Mouse (Mus musculus): ENCODE data around the gene Lgals2.

Gene Lgals2

DNA sequence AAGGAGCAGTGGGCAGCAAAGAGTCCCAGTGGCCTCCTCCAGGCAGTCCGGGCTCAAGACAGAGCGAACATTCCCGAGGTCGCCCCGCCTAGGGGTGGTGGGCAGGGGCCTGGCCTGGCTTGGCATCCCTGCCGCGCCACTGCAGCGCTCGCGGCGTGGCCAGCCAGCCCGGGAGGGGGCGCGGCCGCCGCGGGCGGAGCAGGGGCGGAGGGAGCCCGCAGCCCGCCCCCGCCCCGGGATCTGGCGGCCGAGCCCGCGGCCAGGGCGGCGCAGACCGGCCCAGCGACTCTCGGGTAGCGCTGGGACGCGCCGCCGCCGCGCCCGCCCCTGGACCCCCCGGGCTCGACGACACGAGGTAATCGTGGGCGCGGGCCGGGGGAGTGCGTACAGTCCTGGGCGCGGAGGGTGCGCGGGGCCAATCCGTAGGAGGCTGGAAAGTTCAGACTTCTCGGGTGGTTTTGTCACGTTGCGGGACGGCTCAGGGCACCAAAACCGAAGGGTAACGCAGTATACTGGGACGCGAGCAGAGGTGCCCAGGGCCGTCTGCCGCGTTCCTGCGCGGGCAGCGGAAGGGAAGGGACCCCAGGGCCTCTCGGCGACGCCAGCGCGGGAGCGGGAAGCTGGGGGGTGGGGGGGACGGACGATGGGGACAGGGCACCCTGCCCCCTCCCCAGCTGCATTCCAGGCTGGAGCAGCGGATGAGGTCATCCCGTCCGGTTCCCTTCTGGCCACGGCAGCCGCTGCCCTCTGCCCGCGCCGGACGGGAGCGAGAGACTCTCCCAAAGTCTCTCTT is 12.8 kb downstream of the Lgals2 start, which contains the start of gene Cdc42ep1:
Gene Cdc42ep1, plus strand, starts transcription at position 254 of the 793 bp plus-strand sequence.
- no peak for DNase-seq

DNA sequence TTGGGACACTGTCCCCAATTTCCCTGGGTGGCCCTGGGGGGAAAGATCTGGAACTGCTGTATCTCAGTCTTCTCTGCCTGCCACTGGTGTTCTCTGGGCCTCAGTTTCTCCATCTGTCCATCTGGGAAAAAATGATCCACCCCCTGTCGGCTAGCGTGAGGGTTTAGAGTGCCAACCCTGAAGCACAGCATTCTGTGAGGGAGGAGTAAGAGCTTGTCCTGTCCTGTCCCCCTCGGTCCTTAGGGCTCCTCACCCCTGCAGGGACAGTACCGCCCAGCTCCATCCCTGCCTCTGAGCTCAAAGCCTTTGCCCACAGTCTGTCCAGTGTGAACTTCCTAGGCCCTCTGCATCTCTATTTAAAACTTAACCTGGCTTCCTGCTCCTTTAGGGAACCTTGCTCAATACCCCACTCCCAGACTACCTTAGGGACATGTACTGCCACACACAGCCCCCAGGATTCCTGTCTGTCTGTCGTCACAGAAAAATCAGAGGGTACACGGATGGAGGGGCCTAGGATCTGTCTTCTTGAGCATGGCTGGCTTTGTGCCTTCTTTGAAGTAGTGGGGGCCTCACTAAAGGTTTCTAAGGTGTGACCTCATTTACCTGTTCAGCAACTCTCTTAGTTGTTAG is 14.1 kb downstream of the Lgals2 start:
- DNase-seq: no peak

DNA sequence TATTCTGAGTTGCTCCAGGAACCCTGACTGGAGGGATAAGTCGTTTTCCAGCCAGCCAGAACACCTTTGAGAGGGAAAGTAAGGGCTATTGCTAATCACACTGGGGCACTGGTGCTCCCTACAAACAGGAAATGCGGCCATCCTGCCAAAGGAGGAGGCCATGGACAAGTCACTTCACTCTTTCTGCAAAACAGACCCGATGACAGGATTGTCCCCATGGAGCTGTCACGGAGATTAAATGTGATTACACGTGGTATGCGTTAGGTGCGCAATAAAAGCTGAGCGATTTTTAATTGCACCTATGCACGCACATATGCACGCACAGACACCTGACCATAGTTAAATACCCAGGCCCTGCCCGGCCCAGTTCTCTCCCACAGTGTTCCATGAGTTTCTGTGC is 14.6 kb downstream of the Lgals2 start:
- no peak for DNase-seq

DNA sequence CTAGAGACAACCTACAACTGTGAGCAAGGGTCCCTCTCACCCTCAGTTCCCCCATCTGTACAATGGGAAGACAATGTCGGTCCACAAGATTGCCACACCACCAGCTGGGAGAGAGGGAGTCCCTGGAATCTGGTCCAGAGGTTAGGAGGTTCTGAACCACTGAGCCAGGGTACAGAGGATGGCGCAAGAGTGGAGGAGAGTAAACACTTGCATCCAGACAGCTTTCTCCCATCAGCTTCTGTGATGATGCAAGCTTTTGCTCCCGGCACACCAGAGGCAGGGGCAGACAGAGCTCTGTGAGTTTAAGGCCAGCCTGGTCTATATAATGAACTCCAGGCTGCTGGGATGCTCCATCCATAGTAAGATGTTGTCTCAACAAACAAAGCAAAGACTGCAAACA is 15.1 kb downstream of the Lgals2 start:
- no peak for DNase-seq

DNA sequence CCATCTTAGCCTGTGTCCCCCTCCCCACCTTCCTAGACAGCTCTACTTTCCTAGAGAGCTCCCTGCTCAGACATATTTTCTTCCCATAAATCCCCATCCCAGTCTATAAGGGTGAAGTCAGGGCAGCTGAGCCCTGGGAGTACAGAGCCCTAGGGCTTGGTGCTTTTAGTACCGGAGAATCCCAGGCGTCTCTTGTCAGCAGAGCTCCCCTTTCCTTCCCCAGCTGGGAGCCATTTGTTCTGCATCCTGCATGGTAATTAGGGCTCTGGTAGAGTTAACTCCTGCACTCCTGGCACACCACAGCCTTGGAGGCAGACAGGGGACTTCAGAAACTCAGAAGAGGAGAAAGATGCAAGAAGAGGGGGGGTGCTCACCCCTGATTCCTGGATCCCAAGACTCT is 15.6 kb downstream of the Lgals2 start:
- DNase-seq: no peak

DNA sequence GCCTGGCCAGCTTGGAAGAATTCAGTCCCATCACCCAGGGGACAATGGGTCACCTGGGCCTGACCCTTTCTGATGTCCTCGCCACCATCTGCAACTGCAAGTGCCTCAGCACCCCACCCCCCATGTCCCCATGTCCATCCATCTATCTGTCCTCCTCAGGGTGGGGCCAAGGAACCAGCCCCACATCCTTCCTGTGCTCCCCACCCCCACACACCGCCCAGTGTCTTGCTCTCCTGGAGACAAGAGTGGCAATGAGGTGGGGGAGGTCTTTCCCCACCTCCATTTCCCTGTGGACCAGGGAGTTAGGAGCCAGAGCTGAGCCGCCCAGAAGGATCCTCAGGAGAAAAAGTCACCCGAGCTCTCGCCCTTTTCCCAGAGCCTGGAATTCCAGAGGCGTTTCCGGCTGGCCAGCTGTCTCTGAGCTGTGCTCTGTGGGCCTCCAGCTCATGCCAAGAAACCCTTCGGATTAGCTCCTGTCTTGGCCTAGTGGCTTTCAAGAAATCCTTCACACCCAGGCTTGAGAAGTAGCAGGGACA is 19.2 kb downstream of the Lgals2 start:
- DNase-seq: no peak

DNA sequence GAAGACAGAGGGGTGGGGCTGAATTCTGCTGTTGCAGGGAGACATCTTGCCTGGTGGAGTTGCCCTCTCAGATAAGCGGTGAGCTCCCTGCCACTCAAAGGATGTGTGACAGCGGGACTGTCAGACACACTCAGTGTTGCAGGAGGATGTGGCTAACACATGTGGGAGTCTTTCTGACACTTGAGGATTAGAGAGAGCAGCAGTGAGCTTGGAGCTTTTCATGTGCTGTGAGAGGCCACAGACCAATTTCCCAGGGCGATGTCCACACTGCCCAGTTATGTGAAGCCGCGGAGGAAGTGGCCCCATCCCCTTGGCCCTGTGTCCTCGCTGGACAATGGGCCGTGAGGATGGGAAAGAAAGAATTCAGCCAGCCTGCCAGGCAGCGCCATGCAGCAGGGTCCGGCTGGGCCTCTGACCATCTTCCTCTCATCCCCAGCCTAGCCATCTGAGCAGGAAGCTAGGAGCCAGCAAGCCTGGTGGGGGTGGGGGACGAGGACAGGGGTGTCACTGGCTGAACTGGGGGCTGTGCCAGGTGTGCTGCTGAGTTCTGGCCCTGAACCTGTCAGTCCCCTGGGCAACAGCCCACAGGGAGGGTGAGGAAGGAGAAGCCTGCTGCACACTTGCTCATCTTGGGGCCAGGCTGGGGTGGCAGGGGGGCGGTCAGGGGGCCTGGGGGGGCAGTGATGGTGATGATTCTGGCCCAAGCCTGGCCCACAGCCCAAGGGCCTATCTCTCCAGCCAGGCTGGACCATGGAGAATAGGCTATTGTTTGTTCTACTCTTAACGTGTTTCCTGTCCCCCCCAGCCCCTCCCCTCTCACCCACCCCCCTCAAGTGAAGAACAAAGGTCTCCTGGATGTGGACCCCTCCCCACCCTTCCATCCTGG is 19.9 kb downstream of the Lgals2 start:
- no peak for DNase-seq

DNA sequence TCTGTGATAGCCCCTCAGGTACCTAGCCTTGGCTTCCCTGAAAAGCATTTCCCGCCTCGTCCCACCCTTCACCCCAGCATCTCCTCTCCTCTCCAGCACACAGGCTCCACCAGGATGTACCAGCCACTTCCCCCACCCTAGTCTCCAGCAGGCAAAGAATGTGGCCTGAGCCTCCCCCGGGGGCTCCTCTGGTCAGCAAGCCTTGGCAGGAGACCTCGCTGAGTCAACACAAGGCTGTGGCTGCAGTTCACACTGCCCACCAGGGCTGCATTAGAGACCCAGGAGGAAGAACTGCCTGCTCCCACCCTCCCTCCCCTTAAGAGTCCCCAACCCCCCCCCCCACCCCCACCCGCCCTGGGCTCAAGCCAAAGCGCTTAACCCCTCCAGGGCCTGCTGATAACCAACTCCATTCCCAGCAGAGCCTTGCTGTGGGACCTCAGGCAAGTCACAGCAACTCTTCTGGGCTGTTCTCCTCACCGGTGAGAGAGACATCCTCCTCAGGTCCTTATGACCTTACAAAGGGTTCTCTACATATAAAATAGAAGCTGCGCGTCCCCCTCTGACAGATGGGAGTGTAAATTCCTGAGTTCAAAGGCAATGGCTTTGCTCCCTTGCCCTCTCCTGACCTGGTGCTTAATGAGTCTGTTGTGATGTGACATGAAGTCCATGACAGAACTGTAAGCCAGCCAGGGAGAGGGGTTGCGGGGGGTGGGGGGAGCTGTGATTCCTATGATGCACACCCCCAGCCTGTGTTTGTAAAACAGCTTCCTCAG is 20.9 kb downstream of the Lgals2 start:
- DNase-seq: no peak

DNA sequence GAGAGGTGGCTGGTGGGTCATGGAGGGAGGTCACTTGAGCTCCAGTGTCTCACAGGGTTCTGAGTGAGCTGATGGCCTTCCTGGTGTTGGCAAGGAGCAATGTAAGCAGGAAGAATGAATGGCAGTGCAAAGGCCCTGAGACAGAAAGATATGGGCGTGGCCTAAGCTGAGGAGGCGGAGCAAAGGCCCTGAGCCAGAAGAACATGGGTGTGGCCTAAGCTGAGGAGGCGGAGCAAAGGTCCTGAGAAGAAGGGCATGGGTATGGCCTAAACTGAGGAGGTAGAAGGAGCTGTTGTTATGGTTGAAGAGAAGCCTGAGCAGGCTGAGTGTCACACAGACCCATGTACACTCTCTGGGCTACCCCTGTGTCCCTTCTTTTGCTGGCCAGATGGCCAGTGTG is 21.7 kb downstream of the Lgals2 start:
- DNase-seq: no peak

DNA sequence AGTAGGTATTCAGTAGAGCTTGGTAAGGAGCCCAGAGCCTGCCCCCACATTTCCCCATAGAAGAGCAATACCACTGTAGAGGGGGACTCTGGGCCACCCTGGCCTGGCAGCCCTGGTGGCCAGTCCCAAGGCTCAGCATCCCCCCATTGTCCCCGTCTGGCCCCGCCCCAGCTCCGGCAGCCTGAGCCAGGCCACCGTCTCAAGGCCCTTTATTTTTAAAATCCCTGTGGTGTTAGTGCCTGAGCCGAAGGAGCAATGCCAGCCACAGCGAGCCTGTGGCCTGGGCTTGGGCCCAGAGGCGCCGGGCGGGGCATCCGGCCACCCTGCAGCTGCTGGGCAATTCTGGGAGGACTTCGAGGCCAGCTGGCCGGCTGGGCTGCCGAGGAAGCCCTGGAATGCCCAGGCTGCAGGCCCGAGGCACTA is 22.6 kb downstream of the Lgals2 start:
- no peak for DNase-seq

DNA sequence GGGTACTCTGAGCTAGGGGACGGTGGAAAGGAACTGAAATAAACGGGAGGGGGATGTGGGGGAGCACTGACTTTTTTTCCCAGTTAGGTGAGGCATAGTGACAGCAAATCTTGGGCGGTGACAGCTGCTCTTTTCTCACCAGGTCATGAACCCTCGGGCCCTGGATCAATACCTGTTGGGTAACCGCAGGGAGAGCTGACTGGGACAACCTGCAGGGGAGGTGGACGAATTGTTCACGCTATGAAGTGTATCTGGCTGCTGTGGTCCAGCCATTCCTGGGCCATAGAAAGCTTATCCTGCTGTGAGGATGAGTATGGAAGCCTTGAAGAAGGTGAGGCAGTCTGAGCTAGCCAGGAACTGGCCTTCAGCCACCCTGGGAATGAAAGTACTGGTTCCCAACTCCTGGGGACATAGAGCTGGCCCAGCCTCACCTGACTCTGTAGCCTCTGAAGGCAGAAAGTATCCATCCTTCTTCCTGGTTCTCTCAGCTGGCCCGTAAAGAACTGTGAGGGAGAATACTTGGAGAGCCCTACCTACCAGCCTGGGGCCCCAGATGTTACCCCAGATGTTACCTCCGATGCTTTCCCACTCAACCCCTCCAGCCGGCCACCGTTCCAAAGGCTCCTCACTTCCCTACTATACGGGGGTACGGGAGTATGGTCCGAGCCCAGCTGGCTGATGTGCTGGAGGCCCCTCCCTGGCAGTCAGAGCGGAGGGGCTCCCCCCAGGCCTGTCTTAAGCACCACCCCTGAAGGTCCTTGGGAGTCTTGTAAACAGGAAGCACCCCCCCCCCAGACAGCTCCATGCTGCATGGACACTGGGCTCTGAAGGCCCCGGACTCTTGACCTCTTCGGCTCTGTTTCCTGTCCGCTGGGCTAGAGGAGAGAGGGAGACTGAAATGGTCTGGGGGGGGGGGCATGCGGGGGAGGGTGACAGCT is 23.3 kb downstream of the Lgals2 start:
- DNase-seq: no peak

DNA sequence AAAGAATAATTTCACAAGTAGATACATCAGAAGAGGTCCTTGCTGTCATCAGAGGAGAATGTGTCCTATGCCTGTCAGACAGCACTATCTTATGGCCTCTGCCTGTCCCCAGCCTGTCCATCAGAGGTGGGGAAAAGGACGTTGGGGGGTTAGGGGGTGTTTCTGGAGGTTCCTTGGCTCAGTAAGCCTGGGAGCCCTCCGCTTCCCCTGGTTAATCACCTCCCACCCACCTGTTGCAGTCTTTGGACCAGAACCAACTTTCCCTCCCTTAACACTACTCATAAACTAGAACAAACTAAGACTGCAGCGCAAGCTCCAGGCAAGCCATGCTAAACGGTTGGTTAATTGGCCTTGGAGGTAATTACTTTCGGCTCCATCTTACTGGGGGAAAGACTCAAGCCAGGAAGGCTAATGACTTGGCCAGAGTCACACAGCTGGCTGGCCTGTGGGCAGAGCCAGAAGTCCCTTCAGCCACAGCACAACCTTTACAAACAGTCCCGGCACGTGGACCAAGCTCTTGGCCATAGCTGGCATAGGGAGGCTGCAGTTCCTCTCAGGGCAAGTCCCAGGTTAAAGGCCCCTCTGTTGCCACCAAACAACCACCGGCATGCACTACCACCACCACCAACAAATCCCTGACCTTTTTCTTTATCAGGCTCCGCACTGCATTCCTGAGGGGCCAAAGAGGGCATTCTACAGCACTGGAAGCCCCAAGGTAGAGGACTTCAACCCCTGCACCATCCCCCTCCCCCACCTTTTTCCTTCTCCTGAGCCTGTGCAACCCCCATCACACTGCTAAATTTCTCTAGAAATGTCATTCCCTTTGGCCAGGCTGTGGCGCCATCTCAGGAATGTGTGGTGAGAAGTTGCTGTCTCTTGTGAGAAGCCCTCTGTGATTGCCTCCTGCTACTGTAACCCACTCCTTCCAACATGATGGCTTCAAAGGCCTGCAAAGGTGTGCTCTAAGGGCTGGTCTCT is 24.3 kb downstream of the Lgals2 start:
- DNase-seq: no peak

DNA sequence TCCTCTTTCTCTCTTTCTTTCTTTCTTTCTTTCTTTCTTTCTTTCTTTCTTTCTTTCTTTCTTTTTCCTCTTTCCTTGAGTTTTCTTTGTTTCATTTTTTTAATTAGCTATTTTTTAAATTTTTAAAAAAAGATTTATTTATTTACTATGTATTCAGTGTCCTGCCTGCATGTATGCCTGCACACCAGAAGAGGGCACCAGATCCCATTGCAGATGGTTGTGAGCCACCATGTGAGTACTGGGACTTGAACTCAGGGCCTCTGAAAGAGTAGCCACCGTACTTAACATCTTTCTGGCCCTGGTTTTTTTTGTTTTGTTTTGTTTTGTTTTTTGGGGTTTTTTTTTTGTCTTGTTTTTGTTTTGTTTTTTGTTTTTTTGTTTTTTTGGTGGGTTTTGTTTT is 25.7 kb downstream of the Lgals2 start:
- DNase-seq: no peak

DNA sequence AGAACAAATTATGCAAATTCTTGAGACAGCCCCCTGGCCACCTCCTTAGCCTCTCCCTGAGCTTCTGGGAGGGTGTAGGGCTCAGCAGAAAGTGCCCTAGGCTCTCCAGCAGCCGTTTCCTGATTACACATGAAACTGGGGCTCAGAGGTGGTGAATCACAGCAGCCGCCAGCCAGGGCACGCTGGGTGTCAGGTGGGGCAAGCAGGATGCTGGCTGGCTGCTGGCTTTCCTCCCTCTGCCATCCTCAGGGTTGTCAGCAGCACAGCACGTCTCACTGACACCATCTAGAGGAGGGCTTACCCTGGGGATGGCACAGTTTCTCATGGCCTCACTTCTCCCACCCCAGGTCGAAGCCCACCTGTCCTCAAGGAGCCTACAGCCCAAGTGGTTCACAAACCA is 27.0 kb downstream of the Lgals2 start:
- peak; percentile 52 to 57 for DNase-seq

DNA sequence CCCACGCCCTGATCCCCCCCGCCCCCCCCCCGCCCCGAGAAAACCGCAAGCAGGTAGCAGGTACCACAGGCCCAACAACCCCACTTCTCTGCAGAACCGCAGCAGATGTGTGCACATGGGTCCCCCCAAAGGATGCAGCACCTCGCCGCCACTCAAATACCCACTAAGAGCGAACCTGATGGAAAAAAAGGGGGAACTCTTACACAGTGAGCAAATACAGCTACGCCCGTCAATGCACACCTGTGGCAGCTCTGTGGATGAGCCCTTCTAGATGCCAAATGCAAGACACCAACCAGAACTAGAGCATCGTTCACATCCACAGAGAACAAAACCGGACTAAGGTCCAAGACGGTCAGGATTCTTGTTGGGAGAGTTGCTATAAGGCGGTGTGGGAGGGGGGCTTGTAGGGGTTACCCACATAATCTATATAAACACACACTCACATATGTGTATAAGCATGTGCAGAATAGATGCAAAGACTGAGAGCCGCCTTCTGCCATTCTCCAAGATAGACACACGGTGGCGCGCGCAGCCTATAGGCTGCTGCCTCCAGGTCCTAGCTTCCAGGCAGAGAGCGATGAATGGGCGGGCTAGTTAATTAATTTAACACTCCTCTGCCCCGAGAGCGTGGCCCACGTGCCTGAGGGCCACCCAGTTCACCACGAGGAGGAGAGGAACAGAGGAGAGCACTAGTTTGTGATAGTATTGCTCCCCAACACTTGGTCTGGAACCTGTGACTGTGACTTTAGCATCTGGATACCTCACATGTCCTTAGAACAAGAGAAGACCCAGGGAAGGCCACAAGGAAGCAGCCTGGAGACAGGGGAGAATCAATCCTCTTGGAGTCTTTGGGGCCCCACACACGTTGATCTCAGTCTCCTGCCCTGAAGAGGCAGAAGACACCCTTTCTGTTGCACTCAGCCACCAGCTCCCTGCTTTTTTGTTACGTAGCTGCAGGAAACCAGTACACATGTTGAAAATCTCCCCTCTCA is 28.8 kb downstream of the Lgals2 start:
- peak; percentile 46 to 59 for DNase-seq

DNA sequence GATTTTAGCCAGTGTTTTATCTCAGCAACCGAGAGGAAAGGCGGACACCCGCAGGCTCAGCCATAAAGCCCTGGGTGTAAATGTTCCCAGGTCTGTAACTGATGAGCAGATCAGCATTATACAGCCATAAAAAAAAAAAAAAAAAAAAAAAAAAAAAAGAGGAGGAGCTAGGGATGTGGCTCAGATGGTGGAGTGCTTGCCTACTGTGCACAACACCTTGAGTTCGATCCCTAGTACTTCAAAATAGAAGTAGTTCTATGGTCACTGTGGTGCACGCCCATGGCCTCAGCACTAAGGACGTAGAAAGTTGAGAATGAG is 39.3 kb downstream of the Lgals2 start:
- DNase-seq: no peak

DNA sequence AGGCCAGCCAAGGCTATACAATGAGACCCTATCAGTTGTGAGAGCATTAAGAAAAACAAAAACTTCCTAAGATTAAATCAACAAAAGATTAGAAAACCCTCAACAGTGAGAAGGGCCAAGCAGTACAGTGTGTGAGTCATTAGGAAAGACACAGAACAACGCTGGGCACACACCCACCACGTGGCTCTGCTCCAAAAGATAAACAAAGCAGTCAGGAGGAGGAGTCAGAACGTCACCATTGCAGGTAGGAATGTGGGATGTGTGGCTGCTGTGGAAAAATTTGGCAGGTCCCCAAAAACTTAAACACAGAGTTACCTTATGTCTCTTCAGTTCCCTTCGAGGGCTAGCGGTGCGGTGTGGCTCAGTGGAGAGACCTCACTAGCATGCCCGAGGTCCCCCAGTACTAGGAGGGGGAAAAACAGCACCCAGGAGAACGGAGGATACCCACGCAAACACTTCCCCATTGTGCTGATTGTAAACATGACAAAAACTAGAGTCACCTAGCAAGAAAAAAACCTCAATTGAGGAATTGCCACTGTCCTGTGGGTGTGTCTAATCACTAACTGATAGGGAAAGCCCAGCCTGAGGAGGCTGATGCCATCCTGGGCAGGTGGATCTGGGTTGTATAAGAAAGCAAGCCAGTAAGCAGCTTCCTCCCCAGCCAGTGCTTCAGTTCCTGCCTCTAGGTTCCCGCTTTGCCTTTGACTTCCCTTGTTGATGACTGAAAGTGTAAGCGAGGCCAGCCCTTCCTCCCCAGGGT is 39.8 kb downstream of the Lgals2 start:
- DNase-seq: no peak

DNA sequence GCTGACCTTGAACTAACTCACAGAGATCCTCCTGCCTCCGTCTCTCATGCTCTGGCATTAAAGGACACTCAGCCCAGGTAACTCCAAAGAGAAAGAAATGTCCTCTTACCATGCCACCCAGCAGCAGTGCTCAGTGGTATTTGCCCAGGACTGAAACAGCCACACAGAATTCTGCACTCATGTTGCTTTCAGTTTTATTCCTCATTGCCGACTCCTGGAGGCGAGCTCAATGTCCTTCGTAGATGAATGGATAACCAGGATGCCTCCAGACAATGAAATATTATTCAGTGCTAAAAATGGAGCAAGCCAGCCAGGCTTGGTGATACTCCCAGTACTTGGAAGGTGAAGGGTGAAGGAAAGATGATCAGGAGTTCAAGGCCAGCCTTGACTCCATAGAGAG is 41.7 kb downstream of the Lgals2 start:
- no peak for DNase-seq
